Mouse (Mus musculus): ENCODE measurements around the gene Galnt7.

- no peak for TF ChIP-seq CTCF (IDR thresholded peaks at IDR 0.05; ENCODE audit: low read depth)
- TF ChIP-seq EP300 (IDR thresholded peaks at IDR 0.05; ENCODE audit: low read depth): no peak
Observed at GRCm38 (mm10) chr8:57630148-57630547, 22.7 kb downstream of the Galnt7 start.
